Mouse (Mus musculus): ENCODE measurements around the gene Cyp1b1.
A peak's percentile ranks its signal among the peaks of the same experiment; 100 is the strongest.

The Cyp1b1 gene

DNA sequence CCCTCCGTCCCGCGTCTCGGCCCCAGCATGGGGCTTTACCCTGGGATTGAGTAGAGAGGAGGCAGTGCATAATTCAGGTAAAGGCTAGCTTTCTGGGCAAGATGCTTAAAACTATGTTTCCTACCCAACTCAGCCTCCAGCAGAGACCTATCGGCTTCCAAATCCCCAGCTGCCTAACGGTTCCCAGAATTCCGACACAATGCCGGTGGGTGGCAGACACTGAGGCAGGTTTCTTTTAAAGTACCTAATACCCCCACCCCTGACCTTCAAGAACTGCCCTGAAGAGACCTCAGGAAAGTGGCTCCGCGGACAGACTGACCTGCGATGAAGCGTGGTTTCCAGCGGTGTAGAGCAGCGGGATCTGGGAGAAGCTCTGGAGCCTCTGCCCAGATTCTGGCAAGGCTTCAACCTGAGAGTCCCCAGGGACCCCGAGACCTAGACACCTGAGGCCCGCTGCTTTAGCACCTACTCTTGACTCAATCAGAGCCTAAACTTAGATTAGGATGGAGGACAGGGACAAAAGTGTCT is 429 bp downstream of the Cyp1b1 start:
- DNase-seq (ENCODE audit: low read depth, low spot score) = no peak

DNA sequence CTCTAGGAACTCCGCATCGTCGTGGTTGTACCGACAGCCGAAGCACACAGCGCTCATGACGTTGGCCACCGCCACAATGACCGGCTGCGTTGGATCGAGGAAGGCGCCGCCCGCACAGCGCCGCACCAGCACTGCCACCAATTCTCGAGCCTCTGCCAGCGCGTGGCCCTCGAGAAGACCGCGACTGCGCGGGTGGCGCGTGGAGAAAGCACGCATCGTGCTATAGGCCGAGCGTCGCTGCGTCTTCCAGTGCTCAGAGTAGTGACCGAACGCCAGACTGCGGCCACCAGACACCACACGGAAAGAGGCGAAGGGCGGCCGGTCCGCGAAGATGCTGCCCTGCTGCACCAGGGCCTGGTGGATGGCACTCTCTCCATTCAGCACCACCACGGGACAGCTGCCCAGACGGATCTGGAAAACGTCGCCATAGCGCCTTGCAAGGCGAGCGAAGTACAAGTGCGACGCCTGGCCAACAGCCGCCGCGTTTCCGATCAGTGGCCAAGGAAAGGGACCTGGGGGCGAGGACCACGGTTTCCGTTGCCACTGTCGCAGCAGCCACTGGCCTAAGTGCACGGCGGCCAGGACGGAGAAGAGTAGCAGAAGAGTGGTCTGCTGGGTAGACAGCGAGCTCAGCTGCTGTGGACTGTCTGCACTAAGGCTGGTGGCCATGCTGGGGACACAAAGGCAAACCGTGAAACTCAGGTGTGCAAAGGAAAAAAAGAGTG is 1.1 kb downstream of the Cyp1b1 start:
- DNase-seq (ENCODE audit: low read depth, low spot score) = peak; percentile 36

DNA sequence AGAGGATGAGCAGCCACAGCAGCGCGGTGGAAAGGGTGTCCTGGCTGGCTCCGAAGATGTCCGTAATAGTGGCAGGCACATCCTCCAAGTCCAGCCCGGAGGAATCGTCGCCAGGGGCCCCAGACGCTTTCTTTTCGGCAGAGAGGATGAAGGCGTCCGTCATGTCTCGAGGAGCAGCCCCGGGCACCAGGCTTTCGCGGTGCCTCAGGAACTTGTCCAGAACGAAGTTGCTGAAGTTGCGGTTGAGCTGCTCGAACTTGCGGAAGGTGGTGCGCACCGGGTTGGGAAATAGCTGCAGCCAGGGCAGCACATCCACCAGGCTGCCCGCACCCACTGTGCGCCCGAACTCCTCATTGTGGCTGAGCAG is 1.6 kb downstream of the Cyp1b1 start:
- DNase-seq (ENCODE audit: low read depth, low spot score) = peak; percentile 35

DNA sequence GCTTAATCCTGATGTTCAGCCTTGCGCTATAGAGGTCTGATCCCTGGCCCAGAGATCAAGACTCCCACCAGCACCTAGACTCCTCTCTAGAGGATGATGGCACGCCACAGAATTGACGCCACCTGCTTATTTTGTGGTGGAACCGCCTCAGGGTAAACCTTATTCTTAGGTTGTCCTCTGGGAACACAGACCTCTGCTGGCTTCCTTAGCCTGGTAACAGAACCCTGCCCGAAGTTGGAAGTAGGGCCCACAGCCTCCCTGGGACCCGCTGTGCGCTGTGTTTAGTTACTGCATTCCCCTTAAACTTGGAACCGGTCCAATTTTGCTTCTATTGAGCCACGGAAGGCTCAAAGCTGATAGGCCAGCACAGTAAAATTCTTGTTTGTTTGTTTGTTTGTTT is 2.3 kb downstream of the Cyp1b1 start:
- DNase-seq (ENCODE audit: low read depth, low spot score) = peak; percentile 35

DNA sequence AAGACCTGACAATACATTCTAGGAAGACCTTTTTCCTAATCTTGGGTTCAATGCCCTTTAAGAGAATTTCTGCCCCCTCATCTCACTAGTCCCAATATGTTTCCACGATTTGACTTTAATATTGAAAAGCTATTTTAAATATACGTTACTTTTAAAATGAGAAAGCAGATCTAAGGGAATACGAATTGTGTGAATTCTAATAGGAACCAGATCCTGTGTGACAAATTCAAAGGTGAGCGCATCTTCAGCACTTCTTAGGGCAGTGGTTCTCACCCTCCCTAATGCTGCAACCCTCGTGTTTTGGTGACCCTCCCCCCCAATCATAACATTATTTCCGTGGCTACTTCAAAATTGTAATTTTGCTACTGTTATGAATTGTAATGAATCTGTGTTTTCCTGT is 2.9 kb downstream of the Cyp1b1 start:
- no peak for DNase-seq (ENCODE audit: low read depth, low spot score)

DNA sequence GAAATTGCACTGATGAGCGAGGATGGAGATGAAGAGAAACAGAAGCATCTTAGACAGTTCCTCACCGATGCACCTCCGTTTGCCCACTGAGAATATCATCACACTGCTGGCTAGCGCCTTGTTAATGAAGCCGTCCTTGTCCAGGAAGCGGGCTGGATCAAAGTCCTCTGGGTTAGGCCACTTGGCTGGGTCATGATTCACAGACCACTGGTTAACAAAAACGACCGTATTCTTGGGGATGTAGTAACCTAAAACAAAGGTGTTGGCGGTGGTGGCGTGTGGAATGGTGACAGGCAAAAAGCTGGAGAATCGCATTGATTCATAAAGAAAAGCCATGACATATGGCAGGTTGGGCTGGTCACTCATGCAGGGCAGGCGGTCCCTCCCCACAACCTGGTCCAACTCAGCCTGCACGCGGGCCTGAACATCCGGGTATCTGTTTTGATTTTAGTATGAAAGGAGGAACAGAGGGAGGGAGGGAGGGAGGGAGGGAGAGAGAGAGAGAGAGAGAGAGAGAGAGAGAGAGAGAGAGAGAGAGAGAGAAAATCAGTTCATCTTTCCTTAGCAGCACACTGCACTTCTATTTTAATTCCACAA is 4.5 kb downstream of the Cyp1b1 start:
- no peak for DNase-seq (ENCODE audit: low read depth, low spot score)

DNA sequence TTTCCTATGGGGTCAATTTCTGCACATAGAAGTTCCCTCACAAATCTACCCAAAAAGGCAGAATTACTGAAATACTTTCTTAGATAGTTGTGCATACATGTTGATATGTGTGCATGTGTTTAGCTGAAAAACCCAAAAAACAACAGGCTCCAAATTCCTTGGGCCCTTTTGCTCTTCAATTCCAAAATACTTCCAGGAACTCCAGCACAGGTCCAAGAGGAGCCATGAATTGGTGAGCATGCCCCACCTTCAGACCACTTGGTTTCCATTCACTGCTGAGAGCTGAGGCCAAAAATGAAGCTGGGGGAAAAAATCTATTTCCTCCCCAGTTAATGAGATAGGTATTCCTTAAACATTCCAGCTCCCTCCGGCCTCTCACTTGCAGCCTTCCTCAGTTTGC is 5.1 kb downstream of the Cyp1b1 start:
- DNase-seq (ENCODE audit: low read depth, low spot score) = no peak

DNA sequence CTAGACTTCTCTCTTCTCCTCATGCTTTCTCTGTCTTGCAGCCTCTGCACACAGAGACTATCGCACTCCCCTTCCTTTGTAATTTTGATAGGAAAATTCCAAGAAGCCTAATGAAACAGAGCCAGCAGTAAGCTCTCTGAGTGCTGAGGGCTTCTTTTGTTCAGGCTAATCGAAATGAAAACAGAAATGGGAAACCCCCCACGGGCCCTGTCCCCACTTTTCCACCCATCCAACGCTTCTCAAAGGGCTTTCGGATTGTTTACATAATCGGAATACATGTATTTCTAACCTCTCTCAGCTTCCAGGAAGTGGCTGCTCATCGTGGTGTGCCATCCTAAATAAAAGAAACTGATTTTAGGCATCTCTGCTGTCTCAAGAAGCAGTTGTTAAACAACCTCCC is 6.7 kb downstream of the Cyp1b1 start:
- peak; percentile 40 for DNase-seq (ENCODE audit: low read depth, low spot score)

DNA sequence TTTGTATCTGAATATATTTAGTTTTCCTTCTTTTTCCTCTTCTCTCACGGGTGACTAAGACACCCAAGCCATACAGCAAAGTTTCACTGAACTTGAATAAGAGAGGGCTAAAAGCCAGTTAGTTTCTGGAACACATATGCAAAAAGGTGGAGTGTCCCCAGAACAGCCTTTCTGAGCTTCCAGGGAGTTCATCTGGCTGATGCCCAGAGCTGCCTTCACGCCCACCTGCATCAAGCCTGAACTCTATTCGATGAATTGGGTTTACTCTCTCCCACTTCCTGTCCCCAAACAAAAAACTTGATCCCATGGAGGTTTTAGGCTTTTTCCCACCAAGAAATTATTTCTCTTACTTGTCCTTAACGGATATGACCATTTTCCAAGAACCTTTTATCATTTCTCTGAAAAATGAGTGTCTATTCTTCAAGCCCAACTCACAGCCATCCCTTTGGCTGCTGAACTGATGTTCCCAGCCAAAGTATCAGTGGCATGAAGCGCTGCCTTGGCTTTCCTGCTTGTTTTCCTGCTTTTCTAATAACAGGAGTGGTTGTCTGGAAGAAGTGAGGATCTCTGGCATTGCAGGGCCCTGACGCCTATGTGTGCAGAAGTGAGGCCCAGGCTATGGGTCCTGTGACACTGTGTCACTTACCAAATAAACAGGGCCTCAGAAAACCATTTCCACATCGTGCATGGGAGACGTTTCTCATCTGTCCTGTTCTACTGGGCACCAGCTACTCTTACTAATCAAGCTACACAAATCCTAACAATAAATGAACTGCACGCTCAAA is 9.0 kb downstream of the Cyp1b1 start:
- no peak for DNase-seq (ENCODE audit: low read depth, low spot score)

DNA sequence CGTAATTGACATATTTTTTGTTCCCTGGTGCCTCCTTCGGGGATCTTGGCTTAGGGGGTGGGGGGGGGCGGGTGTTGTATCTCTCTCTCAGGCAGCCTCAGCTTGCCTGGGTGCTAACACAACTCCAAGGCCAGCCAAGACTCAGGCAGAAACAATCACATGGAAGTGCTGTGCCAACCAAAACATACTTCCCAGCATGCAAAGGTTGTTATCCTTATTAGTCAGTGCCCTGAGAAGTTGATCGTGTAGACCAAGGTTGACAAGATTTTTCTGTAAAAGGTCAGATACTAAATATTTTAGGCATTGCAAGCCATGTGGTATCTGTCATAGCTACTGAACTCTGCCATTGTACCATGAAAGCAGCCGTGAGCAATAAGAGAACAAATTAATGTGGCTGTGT is 14.0 kb downstream of the Cyp1b1 start:
- DNase-seq (ENCODE audit: low read depth, low spot score) = no peak

DNA sequence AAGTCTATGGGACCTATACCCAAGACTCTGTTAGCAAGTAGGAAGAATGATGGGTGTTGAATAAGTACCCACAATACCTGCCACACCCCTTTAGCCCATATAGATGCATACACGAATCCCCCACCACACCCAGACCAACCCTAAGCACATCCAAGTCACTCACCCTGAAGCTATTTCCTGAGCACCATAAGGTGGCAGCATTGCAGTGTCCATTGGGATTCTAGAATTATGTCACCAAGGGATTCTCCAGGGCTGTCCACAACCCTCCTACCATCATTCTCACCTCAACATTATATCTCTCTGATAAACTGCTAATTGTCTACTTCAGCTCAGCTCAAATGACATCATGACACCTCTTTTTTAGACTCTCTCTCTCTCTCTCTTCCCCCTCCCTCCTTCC is 15.7 kb downstream of the Cyp1b1 start:
- DNase-seq (ENCODE audit: low read depth, low spot score) = peak; percentile 45

DNA sequence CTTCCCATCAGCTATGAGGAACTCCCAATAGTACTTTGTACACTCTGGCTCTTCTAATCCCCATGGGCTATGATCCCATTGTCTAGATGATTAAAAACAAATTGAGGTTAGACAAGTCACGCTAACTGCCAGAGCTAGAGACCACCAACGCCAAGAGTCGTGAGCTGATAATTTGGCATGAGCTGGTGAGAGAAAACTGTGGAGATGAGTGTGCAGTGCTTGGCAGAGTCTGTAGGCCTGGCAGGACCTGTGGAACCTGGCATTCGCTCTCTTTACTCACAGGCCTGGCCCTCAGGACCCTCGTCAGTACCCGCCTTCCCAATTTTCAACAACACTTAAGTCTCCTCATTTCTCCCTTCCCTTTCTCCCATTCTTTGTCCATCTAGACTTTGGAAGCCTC is 19.3 kb downstream of the Cyp1b1 start:
- DNase-seq (ENCODE audit: low read depth, low spot score) = no peak

DNA sequence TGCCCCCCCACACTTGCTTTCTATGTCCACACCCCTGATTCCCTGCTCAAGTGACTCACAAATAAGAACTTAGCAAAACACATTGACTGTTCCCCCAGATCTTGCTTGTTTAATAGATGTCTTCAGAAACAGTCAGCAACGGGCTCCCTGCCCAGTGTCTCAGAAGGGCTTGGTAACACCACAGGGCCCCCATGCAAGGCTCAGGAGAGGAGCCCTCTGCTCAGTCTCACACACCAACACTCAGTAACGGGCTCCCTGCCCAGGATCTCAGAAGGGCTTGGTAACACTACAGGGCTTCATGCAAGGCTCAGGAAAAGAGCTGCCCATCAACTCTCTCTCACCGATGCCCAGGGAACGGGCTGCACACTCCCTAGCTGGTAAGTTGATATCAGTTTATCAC is 19.8 kb downstream of the Cyp1b1 start:
- no peak for DNase-seq (ENCODE audit: low read depth, low spot score)

DNA sequence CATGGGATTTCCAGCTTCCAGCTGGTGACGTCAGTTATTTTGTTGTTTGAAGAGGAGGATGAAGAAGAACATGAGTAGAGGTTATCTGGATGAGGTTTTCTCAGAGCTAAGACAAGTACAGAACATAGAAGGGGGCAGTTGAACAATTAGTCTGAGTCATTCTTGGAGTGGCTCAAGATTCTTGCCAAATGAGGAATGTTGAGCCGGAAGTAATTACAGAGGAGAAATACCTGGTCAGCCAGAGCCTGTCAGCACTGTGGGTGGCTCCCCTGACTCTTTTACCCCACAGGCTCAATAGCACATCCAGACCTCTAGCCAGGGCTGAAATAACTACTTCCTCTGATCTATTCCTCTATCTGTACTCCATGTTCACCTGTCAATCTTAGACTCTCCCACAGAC is 44.0 kb downstream of the Cyp1b1 start:
- no peak for DNase-seq (ENCODE audit: low read depth, low spot score)

DNA sequence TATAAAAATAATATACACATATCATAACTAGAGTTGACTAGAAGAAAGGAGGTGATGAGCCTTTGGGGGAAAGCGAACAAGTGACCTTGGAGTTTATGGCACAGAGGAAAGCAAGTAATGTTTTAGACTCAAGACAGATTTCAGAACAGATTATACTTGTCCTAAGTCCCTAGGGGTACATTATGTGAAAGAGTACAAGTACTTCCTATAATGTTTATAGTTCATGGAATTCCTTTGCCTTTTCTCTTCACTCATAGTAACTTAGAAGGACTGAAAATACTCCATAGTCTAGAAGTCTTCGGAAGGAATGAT is 50.8 kb downstream of the Cyp1b1 start:
- DNase-seq (ENCODE audit: low read depth, low spot score) = no peak

DNA sequence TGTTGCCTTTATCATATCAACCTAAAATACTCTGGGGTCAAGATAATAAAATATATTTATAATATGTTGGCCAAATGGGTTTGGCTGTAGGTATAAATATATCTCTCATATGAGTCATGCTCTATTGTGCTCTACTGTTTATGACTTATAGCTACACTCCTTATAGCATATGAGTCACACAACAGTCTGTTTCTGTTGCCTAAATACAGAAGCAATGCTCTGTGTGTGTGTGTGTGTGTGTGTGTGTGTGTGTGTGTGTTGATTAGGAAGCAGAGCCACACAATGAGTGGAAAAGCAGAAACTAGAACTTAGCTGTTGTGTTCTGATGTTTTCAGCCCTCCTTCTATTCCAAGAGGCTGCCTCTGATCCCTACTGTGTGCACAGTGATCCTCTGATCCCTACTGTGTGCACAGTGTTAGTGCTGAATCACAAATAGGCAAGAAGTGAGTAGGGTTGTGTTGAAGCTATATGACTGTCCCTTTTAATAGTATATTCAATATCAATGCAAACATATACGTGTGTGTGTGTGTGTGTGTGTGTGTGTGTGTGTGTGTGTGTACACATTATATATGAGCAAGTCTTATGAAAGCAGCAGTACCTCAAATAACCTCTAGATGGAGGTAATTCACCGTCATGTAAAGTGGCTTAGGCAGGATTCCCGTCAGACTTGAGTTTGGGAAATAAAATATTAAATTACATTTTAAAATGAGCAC is 51.3 kb downstream of the Cyp1b1 start:
- peak; percentile 66 for DNase-seq (ENCODE audit: low read depth, low spot score)

DNA sequence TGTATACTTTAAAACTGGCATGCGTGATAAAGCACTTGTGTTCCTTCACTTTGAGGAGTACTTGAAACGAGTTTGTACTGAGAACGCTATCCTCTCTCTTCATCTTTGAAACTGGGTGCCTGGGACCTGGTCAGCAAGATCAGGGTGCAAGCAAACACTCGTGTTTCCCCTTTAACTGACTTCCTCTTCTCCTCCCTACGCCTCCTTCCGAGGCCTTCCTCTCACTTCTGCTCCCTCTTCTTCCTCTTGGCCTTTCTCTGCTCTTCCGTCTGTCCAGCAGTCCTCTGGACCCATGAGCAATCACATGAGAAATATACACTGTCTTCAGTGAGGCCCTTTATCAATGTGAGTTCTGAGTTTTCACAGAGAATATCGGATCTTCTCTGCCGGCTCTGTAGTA is 53.0 kb downstream of the Cyp1b1 start:
- no peak for DNase-seq (ENCODE audit: low read depth, low spot score)

DNA sequence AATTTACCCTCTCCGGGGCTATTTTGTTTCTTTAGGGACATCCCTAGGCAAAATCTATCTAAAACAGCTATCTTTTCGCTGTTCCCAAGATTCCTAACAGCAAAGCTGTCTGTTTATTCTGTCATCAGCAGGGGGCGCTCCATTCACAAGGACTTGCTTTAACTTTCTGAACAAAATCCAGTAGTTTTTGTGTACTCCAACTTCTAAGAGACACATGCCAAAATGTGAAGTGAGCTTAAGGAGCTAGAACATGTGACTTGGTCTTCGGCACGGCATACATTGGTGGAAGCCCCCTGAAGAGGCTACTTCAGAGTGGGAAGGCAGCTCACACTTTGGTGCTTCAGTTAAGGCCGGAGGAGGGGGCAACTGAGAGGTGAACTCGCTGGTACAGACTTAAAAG is 53.5 kb downstream of the Cyp1b1 start:
- peak; percentile 75 for DNase-seq (ENCODE audit: low read depth, low spot score)

DNA sequence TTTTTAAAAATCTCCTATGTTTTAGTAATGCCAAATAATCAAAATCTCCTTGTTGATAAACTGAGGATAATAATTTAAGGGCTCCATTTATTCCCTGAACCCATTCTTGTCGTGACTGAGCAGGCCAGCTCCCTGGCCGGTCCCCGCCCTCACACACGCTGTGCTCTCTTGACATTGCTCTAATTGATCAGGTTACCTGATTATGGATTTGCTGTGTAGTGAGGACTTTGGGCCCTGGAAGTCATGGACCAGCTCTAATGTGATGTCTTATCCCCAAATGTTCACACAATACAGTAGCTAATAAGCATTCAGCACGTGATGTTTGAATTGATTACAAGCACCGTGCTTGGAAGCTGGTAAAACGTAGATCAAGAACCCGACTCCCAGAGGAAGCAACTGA is 56.0 kb downstream of the Cyp1b1 start:
- no peak for DNase-seq (ENCODE audit: low read depth, low spot score)

DNA sequence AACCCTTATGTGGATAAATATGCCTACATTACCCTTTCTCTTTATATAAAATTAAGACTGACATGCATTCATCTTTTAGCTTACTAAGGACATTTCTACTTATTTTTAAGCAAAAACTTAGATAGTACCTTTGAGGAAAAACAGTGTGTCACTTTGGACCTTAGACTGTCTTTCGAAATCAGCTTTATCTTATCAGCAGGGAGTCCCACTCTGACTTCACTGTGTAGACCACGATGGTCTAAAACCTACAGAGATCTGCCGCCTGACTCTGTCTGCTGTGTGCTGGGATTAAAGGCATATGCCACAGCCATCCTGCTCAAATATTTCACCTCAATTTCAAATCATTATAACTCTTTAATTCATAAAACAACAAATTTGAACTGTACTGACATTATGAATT is 56.4 kb downstream of the Cyp1b1 start:
- DNase-seq (ENCODE audit: low read depth, low spot score) = no peak

DNA sequence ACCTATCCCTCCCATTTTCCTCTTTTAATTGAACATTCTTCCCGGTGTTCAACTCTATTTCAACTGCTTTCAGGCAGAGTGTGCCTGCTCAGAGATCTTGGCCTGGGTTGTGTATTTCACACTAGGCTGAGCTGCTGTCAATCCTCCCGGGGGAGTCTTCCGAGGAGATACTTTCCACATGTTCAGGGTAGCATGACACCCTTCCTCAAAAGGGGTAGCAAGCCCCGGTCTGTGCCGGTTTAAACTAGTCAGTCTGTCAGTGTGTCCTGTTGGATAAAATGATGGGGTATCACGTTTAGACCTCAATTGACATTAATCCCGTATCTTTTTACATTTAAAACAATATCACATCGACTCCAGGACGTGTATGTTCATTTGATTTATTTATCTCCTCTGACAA is 57.1 kb downstream of the Cyp1b1 start:
- DNase-seq (ENCODE audit: low read depth, low spot score) = no peak

DNA sequence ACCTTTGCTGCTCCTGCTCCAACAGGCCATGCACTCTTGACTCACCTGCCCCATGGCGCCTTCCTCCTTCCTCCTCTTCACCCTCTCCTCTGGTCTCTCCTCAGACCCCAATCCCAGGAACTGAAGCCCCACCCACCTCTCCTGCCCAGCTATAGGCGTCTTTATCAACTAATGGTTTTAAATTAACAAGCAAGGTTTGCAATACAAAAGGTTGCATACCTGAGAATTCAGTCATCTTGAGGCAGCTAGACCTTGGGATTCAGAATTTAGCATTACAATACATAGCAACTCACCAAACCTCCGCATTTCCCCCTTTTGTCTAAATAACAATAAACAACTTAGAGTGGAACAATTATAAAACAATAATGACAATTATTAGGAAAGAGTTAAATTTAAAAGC is 60.7 kb downstream of the Cyp1b1 start:
- DNase-seq (ENCODE audit: low read depth, low spot score) = peak; percentile 94
